Mouse (Mus musculus) heart, adult 2 months (tissue): ENCODE results near the gene Gm49325.

ENCODE experiments used
- CTCF ChIP-seq: fragments of 200-600 bp; IDR thresholded peaks from 2 replicates; pipeline ENCODE4 v1.8.1; 2022; ENCODE audit warnings: antibody characterized with exemption, mild to moderate bottlenecking, moderate library complexity
- EP300 ChIP-seq: fragments of 200-500 bp; IDR thresholded peaks from 2 replicates; pipeline ENCODE4 v1.6.1; 2011; ENCODE audit warnings: low read depth, low read length, control low read depth; ENCODE audit not compliant: insufficient read depth
- POLR2A ChIP-seq: fragments of 200-500 bp; IDR thresholded peaks from 2 replicates; pipeline ENCODE4 v1.6.1; 2011; ENCODE audit warnings: mild to moderate bottlenecking, low read depth, low read length, control low read depth; ENCODE audit not compliant: insufficient read depth

DNA sequence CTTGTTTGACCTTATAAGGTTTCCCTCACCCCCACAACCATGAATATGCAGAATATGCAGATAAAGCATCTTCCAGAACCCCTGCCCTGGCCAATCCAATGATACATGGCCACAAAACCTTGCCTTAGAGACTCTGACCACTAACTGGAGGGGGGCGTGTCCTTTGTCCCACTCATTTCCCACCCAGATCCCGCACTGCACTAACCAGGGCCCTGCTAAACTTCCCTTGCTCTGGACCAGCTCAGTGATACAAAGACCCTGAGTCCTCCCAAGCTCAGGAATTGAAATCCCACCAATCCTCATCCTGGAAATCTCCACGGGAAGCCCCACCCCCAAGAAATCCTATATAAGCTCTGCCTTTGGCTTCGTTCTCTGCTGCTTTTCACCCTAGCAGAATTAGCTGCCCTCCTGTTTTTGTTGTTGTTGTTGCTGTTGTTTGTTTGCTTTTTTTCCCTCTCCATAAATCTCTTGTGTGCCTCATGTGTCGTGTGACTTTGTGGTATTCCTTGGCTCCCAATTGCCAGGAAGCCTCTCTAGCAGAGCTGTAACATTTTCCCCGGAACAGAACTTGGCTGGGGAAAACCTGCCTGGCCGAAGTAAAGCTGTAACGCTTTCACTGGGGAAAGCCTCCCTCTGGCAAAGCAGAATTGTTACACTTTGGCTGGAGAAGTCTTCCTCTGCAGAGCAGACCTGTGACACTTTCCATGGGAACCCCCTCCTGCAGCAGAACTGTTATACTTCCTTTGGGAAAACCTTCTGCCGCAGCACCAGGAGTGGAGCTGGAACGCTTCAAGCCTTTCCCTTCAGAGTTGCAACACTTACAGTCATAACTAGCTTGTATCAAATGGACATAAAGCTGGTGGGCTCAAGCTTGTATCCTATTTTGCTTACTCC lies 25.7 kb upstream of the Gm49325 start:
- TF ChIP-seq CTCF (no peak), POLR2A (no peak), EP300 (no peak)
